Mouse (Mus musculus) liver, embryonic 15.5 days (tissue): Measurements from ENCODE around the gene Gsx2. TPM values are rescaled to one million over a fixed set of nuclear protein-coding genes. Genes with fewer than 3 reads are reported as not detected.

Source experiments
- ATAC-seq: fragments of 200-750 bp; cut with Nextera tagmentation; 2 replicates; pipeline ENCODE4 v1.8.0; 2017; ENCODE audit warnings: moderate number of reproducible peaks, mild to moderate bottlenecking, moderate library complexity; ENCODE audit not compliant: insufficient read depth
- H3K27ac ChIP-seq: fragments of 300-500 bp; sonication (generic); replicated peaks from 2 replicates; pipeline ENCODE4 v1.5.1; 2015; ENCODE audit warnings: mild to moderate bottlenecking, inconsistent platforms
- H3K27me3 ChIP-seq: fragments of 300-500 bp; sonication (generic); 2 replicates; pipeline ENCODE4 v1.6.1; 2015; ENCODE audit warnings: mild to moderate bottlenecking, inconsistent platforms
- H3K36me3 ChIP-seq: fragments of 300-500 bp; sonication (generic); replicated peaks from 2 replicates; pipeline ENCODE4 v1.6.1; 2015; ENCODE audit warnings: moderate library complexity, mild to moderate bottlenecking, inconsistent platforms
- H3K4me1 ChIP-seq: fragments of 300-500 bp; sonication (generic); replicated peaks from 2 replicates; pipeline ENCODE4 v1.6.1; 2015; ENCODE audit warnings: inconsistent platforms
- H3K4me2 ChIP-seq: fragments of 300-500 bp; sonication (generic); 2 replicates; pipeline ENCODE4 v1.6.1; 2015; ENCODE audit warnings: moderate library complexity, mild to moderate bottlenecking, inconsistent platforms
- H3K4me3 ChIP-seq: fragments of 300-500 bp; sonication (generic); replicated peaks from 2 replicates; pipeline ENCODE4 v1.5.1; 2015; ENCODE audit warnings: mild to moderate bottlenecking, inconsistent platforms
- H3K9ac ChIP-seq: fragments of 300-500 bp; sonication (generic); 2 replicates; pipeline ENCODE4 v1.6.1; 2015; ENCODE audit warnings: moderate library complexity, mild to moderate bottlenecking, inconsistent platforms
- H3K9me3 ChIP-seq: fragments of 300-500 bp; sonication (generic); replicated peaks from 2 replicates; pipeline ENCODE4 v1.6.1; 2016; ENCODE audit warnings: inconsistent platforms
- WGBS: fragments of 180-500 bp; shearing (Covaris S2); methylation state at CpG from one replicate; pipeline ENCODE4 v1.1.7; 2015; ENCODE audit warnings: mixed read lengths; ENCODE audit not compliant: insufficient replicate concordance; 5-methylcytosine and 5-hydroxymethylcytosine counted together
- polyA plus RNA-seq: library from polyadenylated mRNA; unstranded; fragments of >200 nt; fragmentation: Nextera tagmentation; extraction: Ambion mirVana; gene quantifications from 2 replicates; pipeline ENCODE4 v1.2.1, GENCODE M21; 2015

The Gsx2 gene
- not detected in 2 replicates for polyA plus RNA-seq

- 2% methylated on average over 41 of the region's 41 CpGs for WGBS
- H3K4me3 ChIP-seq: no peak within 1 kb of the TSS
- no peak for ATAC-seq
- H3K27me3 ChIP-seq: peaks cover 100% of the 10 kb centered on the region
- no peak within 1 kb of the TSS for H3K27ac ChIP-seq
- H3K4me2 ChIP-seq: no peak within 1 kb of the TSS
- H3K9me3 ChIP-seq: no peaks in the 10 kb centered on the region
- H3K4me1 ChIP-seq: no peaks in the 10 kb centered on the region
- H3K36me3 ChIP-seq: no peaks in the 10 kb centered on the region
- no peak within 1 kb of the TSS for H3K9ac ChIP-seq
Measured at GRCm38 (mm10) chr5:75075383-75075941, at the start of gene Gsx2. Gene Gsx2 (plus strand): TSS chr5:75075601.

- H3K9ac ChIP-seq: no peak overlapping the region
- H3K4me1 ChIP-seq: 0 out of 2 replicates have a peak, but pooled peaks cover 10% of the 10 kb centered on the region
- no peak overlapping the region for H3K27ac ChIP-seq
- no peak for ATAC-seq
- 66% methylated on average over 3 of the region's 3 CpGs for WGBS
- H3K36me3 ChIP-seq: no peaks in the 10 kb centered on the region; the same call in 1 of the 2 replicates
- no peak overlapping the region for H3K4me3 ChIP-seq
- H3K27me3 ChIP-seq: no peaks in the 10 kb centered on the region
- no peaks in the 10 kb centered on the region for H3K9me3 ChIP-seq
- no peak overlapping the region for H3K4me2 ChIP-seq
Measured at GRCm38 (mm10) chr5:75035475-75035874, 39.9 kb upstream of the Gsx2 start.

GRCm38 (mm10) chr5:75039307-75039706 is 36.1 kb upstream of the Gsx2 start:
- 69% methylated on average over 1 of the region's 1 CpGs for WGBS
- Histone ChIP-seq H3K4me3 (no peak overlapping the region), H3K36me3 (no peaks in the 10 kb centered on the region; the same call in 1 of the 2 replicates)

GRCm38 (mm10) chr5:75043011-75043445 is 32.4 kb upstream of the Gsx2 start:
- no peaks in the 10 kb centered on the region; the same call in 1 of the 2 replicates for H3K36me3 ChIP-seq
- H3K4me3 ChIP-seq: peak overlapping the region; percentile 89
- WGBS: 8% methylated on average over 9 of the region's 9 CpGs
- peak overlapping the region; percentile 87 for H3K27ac ChIP-seq
- H3K9ac ChIP-seq: peak overlapping the region; percentile 94
- 0 out of 2 replicates have a peak, but pooled peaks cover 14% of the 10 kb centered on the region for H3K27me3 ChIP-seq
- H3K9me3 ChIP-seq: no peaks in the 10 kb centered on the region
- H3K4me2 ChIP-seq: peak overlapping the region; percentile 81
- peaks cover 23% of the 10 kb centered on the region for H3K4me1 ChIP-seq
- ATAC-seq: no peak

More at GRCm38 (mm10) chr5:75039307-75039706, 36.1 kb upstream of the Gsx2 start:
- Histone ChIP-seq H3K27me3 (no peaks in the 10 kb centered on the region), H3K9me3 (no peaks in the 10 kb centered on the region), H3K9ac (no peak overlapping the region), H3K4me1 (peaks cover 20% of the 10 kb centered on the region), H3K27ac (no peak overlapping the region), H3K4me2 (no peak overlapping the region)
- ATAC-seq: no peak

GRCm38 (mm10) chr5:75043621-75044301 is 31.6 kb upstream of the Gsx2 start:
- Histone ChIP-seq H3K9me3 (no peaks in the 10 kb centered on the region), H3K4me2 (peak overlapping the region; percentile 81), H3K4me3 (peak overlapping the region; percentile 89), H3K9ac (peak overlapping the region; percentile 94), H3K27ac (peak overlapping the region; percentile 87), H3K4me1 (peaks cover 23% of the 10 kb centered on the region), H3K36me3 (no peaks in the 10 kb centered on the region; the same call in 1 of the 2 replicates), H3K27me3 (0 out of 2 replicates have a peak, but pooled peaks cover 17% of the 10 kb centered on the region)
- WGBS: under 1% methylated on average over 36 of the region's 36 CpGs
- peak; percentile 59 for ATAC-seq

GRCm38 (mm10) chr5:75044310-75044904 is 31.0 kb upstream of the Gsx2 start, which contains the start of gene Chic2:
Gene Chic2 (minus strand): TSS chr5:75044774.
- Histone ChIP-seq H3K4me1 (peaks cover 23% of the 10 kb centered on the region), H3K27ac (peak within 1 kb of the TSS; percentile 87), H3K27me3 (0 out of 2 replicates have a peak, but pooled peaks cover 17% of the 10 kb centered on the region), H3K4me2 (peak within 1 kb of the TSS; percentile 81), H3K9me3 (no peaks in the 10 kb centered on the region), H3K9ac (peak within 1 kb of the TSS; percentile 94), H3K36me3 (no peaks in the 10 kb centered on the region; the same call in 1 of the 2 replicates), H3K4me3 (peak within 1 kb of the TSS; percentile 89)
- WGBS: under 1% methylated on average over 81 of the region's 90 CpGs
- peak; percentile 88 for ATAC-seq

GRCm38 (mm10) chr5:75045371-75045770 is 30.0 kb upstream of the Gsx2 start:
- H3K27me3 ChIP-seq: 0 out of 2 replicates have a peak, but pooled peaks cover 21% of the 10 kb centered on the region
- H3K4me1 ChIP-seq: peaks cover 19% of the 10 kb centered on the region
- no peak for ATAC-seq
- no peaks in the 10 kb centered on the region; the same call in 1 of the 2 replicates for H3K36me3 ChIP-seq
- 77% methylated on average over 7 of the region's 7 CpGs for WGBS
- H3K9me3 ChIP-seq: no peaks in the 10 kb centered on the region
- H3K27ac ChIP-seq: no peak overlapping the region; the same call in 1 of the 2 replicates
- H3K9ac ChIP-seq: no peak overlapping the region
- no peak overlapping the region for H3K4me2 ChIP-seq
- H3K4me3 ChIP-seq: no peak overlapping the region

GRCm38 (mm10) chr5:75046681-75047321 is 28.6 kb upstream of the Gsx2 start:
- Histone ChIP-seq H3K9ac (no peak overlapping the region), H3K4me1 (peaks cover 17% of the 10 kb centered on the region), H3K27me3 (0 out of 2 replicates have a peak, but pooled peaks cover 21% of the 10 kb centered on the region), H3K27ac (no peak overlapping the region), H3K4me3 (no peak overlapping the region), H3K36me3 (no peaks in the 10 kb centered on the region), H3K9me3 (no peaks in the 10 kb centered on the region), H3K4me2 (no peak overlapping the region; the same call in 1 of the 2 replicates)
- WGBS: 49% methylated on average over 15 of the region's 15 CpGs
- ATAC-seq: no peak

GRCm38 (mm10) chr5:75051109-75051508 is 24.3 kb upstream of the Gsx2 start:
- Histone ChIP-seq H3K36me3 (no peaks in the 10 kb centered on the region), H3K27me3 (0 out of 2 replicates have a peak, but pooled peaks cover 16% of the 10 kb centered on the region), H3K9me3 (no peaks in the 10 kb centered on the region), H3K4me2 (no peak overlapping the region), H3K27ac (no peak overlapping the region), H3K9ac (no peak overlapping the region), H3K4me1 (no peaks in the 10 kb centered on the region), H3K4me3 (no peak overlapping the region)
- ATAC-seq: no peak
- WGBS: 30% methylated on average over 4 of the region's 4 CpGs

- Histone ChIP-seq H3K4me1 (peaks cover 8% of the 10 kb centered on the region; the same call in 1 of the 2 replicates), H3K9ac (no peak overlapping the region), H3K27me3 (peaks cover 23% of the 10 kb centered on the region), H3K27ac (no peak overlapping the region), H3K4me2 (no peak overlapping the region), H3K36me3 (no peaks in the 10 kb centered on the region), H3K9me3 (no peaks in the 10 kb centered on the region), H3K4me3 (no peak overlapping the region)
- 37% methylated on average over 4 of the region's 4 CpGs for WGBS
- ATAC-seq: no peak
Measured at GRCm38 (mm10) chr5:75063177-75063576, 12.2 kb upstream of the Gsx2 start.
